29 mouse cellular contexts compared by ENCODE assay signal in genomic region chr16:31705904-31706303, GRCm38 (mm10).
"Had no signal": no experiment of that assay in that cellular context is flagged by ENCODE, and none has a peak within 500 bp of the region (broad histone marks: within the 10 kb centered on the region; RNA-seq: fewer than 3 reads in every experiment).

No protein-coding gene starts in this region.

- H3K9ac ChIP-seq: limb, embryonic 12.5 days; limb, embryonic 13.5 days; limb, embryonic 15.5 days; liver, embryonic 12.5 days; liver, embryonic 13.5 days; liver, embryonic 14.5 days; liver, embryonic 15.5 days; liver, postnatal 0 days; lung, embryonic 14.5 days; lung, embryonic 15.5 days; midbrain, embryonic 12.5 days; midbrain, embryonic 13.5 days; midbrain, embryonic 15.5 days; neural tube, embryonic 12.5 days had no signal

- H3K4me2 ChIP-seq: limb, embryonic 12.5 days; limb, embryonic 13.5 days; limb, embryonic 15.5 days; liver, embryonic 11.5 days; liver, embryonic 12.5 days; liver, embryonic 13.5 days; liver, embryonic 15.5 days; lung, embryonic 14.5 days; lung, embryonic 15.5 days; midbrain, embryonic 12.5 days; midbrain, embryonic 13.5 days; midbrain, embryonic 15.5 days; neural tube, embryonic 12.5 days had no signal

- H3K9me3 ChIP-seq: limb, embryonic 10.5 days; limb, embryonic 12.5 days; limb, embryonic 13.5 days; limb, embryonic 15.5 days; liver, embryonic 12.5 days; liver, embryonic 13.5 days; liver, embryonic 15.5 days; lung, embryonic 15.5 days; megakaryocyte, embryonic 14.5 days; midbrain, embryonic 10.5 days; midbrain, embryonic 12.5 days; midbrain, embryonic 13.5 days; midbrain, embryonic 15.5 days; neural tube, embryonic 12.5 days had no signal

- H3K27ac ChIP-seq: limb, embryonic 10.5 days; limb, embryonic 12.5 days; limb, embryonic 13.5 days; limb, embryonic 15.5 days; liver, embryonic 12.5 days; liver, embryonic 13.5 days; liver, embryonic 14.5 days; liver, embryonic 15.5 days; lung, embryonic 15.5 days; macrophage; midbrain, embryonic 10.5 days; midbrain, embryonic 12.5 days; midbrain, embryonic 13.5 days; midbrain, embryonic 15.5 days; neural tube, embryonic 12.5 days had no signal

- ATAC-seq: liver, embryonic 12.5 days; liver, postnatal 0 days; lung, postnatal 0 days; midbrain, embryonic 13.5 days; midbrain, embryonic 15.5 days had no signal

- H3K27me3 ChIP-seq: limb, embryonic 12.5 days; limb, embryonic 13.5 days; limb, embryonic 15.5 days; liver, embryonic 12.5 days; liver, embryonic 13.5 days; liver, embryonic 15.5 days; lung, embryonic 15.5 days; megakaryocyte, embryonic 14.5 days; midbrain, embryonic 12.5 days; midbrain, embryonic 13.5 days; midbrain, embryonic 15.5 days; neural tube, embryonic 12.5 days had no signal

- DNase-seq: left cerebral cortex, postnatal 4 days; liver; liver, embryonic 13.5 days; liver, postnatal 0 days; lung, adult 18-20 months; lung, adult 2 months; lung, postnatal 10 days; lung, postnatal 14 days; lung, postnatal 36 days; lung, postnatal 4 days had no signal

- H3K4me1 ChIP-seq: lung, embryonic 15.5 days; midbrain, embryonic 12.5 days; midbrain, embryonic 13.5 days; midbrain, embryonic 15.5 days; neural tube, embryonic 12.5 days had no signal

- H3K4me3 ChIP-seq: limb, embryonic 10.5 days; limb, embryonic 12.5 days; limb, embryonic 13.5 days; limb, embryonic 15.5 days; liver, embryonic 12.5 days; liver, embryonic 13.5 days; liver, embryonic 15.5 days; lung, embryonic 15.5 days; megakaryocyte, embryonic 14.5 days; midbrain, embryonic 10.5 days; midbrain, embryonic 12.5 days; midbrain, embryonic 13.5 days; midbrain, embryonic 15.5 days; myocyte; neural tube, embryonic 12.5 days had no signal

- H3K36me3 ChIP-seq: limb, embryonic 10.5 days; limb, embryonic 12.5 days; limb, embryonic 13.5 days; limb, embryonic 15.5 days; liver, embryonic 12.5 days; liver, embryonic 13.5 days; liver, embryonic 15.5 days; lung, embryonic 15.5 days; midbrain, embryonic 10.5 days; midbrain, embryonic 12.5 days; midbrain, embryonic 13.5 days; midbrain, embryonic 15.5 days; neural tube, embryonic 12.5 days had no signal
